Mouse (Mus musculus) liver, adult 2 months (tissue): ENCODE measurements around the gene Clasp1. TPM values are rescaled to one million over a fixed set of nuclear protein-coding genes. Genes with fewer than 3 reads are reported as not detected.

Experiments
- DNase-seq: peaks from one replicate; pipeline ENCODE4 v3.0.0-alpha.2; 2011; ENCODE audit warnings: low read depth, low spot score; ENCODE audit errors: extremely low read depth
- H3K27ac ChIP-seq: fragments of 200-500 bp; replicated peaks from 2 replicates; pipeline ENCODE4 v1.5.1; 2012; ENCODE audit warnings: low read depth, mild to moderate bottlenecking, control low read depth, inconsistent platforms, low read length; ENCODE audit not compliant: insufficient read depth
- H3K27me3 ChIP-seq: fragments of 200-500 bp; 2 replicates; pipeline ENCODE4 v1.6.1; 2012; ENCODE audit warnings: mild to moderate bottlenecking, moderate library complexity, low read length, inconsistent platforms; ENCODE audit not compliant: control insufficient read depth, insufficient read depth
- H3K36me3 ChIP-seq: fragments of 200-500 bp; 2 replicates; pipeline ENCODE4 v1.6.1; 2012; ENCODE audit warnings: low read length, inconsistent platforms; ENCODE audit not compliant: control insufficient read depth, insufficient read depth
- H3K4me1 ChIP-seq: fragments of 200-500 bp; 2 replicates; pipeline ENCODE4 v1.6.1; 2011; ENCODE audit warnings: low read length; ENCODE audit not compliant: control insufficient read depth, insufficient read depth
- H3K4me3 ChIP-seq: fragments of 200-500 bp; 2 replicates; pipeline ENCODE4 v1.5.1; 2011; ENCODE audit warnings: low read depth, mild to moderate bottlenecking, control low read depth, low read length, moderate library complexity; ENCODE audit not compliant: insufficient read depth
- H3K79me2 ChIP-seq: fragments of 200-500 bp; 2 replicates; pipeline ENCODE4 v1.6.1; 2012; ENCODE audit warnings: inconsistent platforms, mild to moderate bottlenecking, low read length, moderate library complexity; ENCODE audit not compliant: control insufficient read depth, insufficient read depth
- H3K9ac ChIP-seq: fragments of 200-500 bp; 2 replicates; pipeline ENCODE4 v1.6.1; 2012; ENCODE audit warnings: low read depth, mild to moderate bottlenecking, control low read depth, inconsistent platforms, low read length
- CTCF ChIP-seq: fragments of 200-500 bp; IDR thresholded peaks from 2 replicates; pipeline ENCODE4 v1.5.1; 2011; ENCODE audit warnings: low read depth, low read length, control low read depth
- POLR2A ChIP-seq: fragments of 200-500 bp; IDR thresholded peaks from 2 replicates; pipeline ENCODE4 v1.6.1; 2011; ENCODE audit warnings: low read length, control low read depth; ENCODE audit not compliant: insufficient read depth; ENCODE audit errors: extremely low read depth
- WGBS: fragments of 180-500 bp; shearing (Covaris S2); methylation state at CpG from one replicate; pipeline ENCODE4 v1.1.7; 2018; 5-methylcytosine and 5-hydroxymethylcytosine counted together
- polyA plus RNA-seq: library from polyadenylated mRNA; depleted of rRNA; stranded (reverse); fragments of >200 nt; gene quantifications from 2 replicates; pipeline ENCODE4 v1.2.3, GENCODE M21; 2012
- total RNA-seq: library from RNA; depleted of rRNA; stranded (reverse); fragments of >200 nt; gene quantifications from 2 replicates; pipeline ENCODE4 v1.2.3, GENCODE M21; 2014

Gene Clasp1
- total and polyA plus RNA-seq, 2 experiments, result 4.1 to 12.1 TPM

GRCm38 (mm10) chr1:118407586-118408250 lies 18.9 kb downstream of the Clasp1 start:
- Histone ChIP-seq H3K79me2 (peaks cover 14% of the 10 kb centered on the region; the same call in 1 of the 2 replicates), H3K9ac (no peak overlapping the region), H3K27ac (no peak overlapping the region), H3K27me3 (no peaks in the 10 kb centered on the region), H3K4me3 (no peak overlapping the region), H3K36me3 (no peaks in the 10 kb centered on the region), H3K4me1 (no peaks in the 10 kb centered on the region)
- 84% methylated on average over 7 of the region's 7 CpGs for WGBS
- TF ChIP-seq POLR2A (no peak), CTCF (no peak)
- no peak for DNase-seq

- no peak overlapping the region for H3K4me3 ChIP-seq
- no peaks in the 10 kb centered on the region for H3K27me3 ChIP-seq
- DNase-seq, result no peak
- TF ChIP-seq POLR2A (no peak), CTCF (no peak)
- H3K79me2 ChIP-seq, result peaks cover 18% of the 10 kb centered on the region
- H3K27ac ChIP-seq, result no peak overlapping the region
- no peaks in the 10 kb centered on the region for H3K36me3 ChIP-seq
- H3K4me1 ChIP-seq, result no peaks in the 10 kb centered on the region
- WGBS, result 94% methylated on average over 4 of the region's 4 CpGs
- no peak overlapping the region for H3K9ac ChIP-seq
These were observed 20.4 kb downstream of the Clasp1 start for GRCm38 (mm10) chr1:118409249-118409648.

- no peak overlapping the region for H3K9ac ChIP-seq
- H3K4me3 ChIP-seq, result no peak overlapping the region
- TF ChIP-seq CTCF (no peak), POLR2A (no peak)
- 88% methylated on average over 5 of the region's 5 CpGs for WGBS
- H3K36me3 ChIP-seq, result no peaks in the 10 kb centered on the region
- peaks cover 17% of the 10 kb centered on the region for H3K79me2 ChIP-seq
- no peaks in the 10 kb centered on the region for H3K4me1 ChIP-seq
- no peak for DNase-seq
- H3K27me3 ChIP-seq, result no peaks in the 10 kb centered on the region
- H3K27ac ChIP-seq, result no peak overlapping the region
These were observed 22.0 kb downstream of the Clasp1 start for GRCm38 (mm10) chr1:118410824-118411223.

- peaks cover 17% of the 10 kb centered on the region for H3K79me2 ChIP-seq
- no peak overlapping the region for H3K27ac ChIP-seq
- H3K27me3 ChIP-seq, result no peaks in the 10 kb centered on the region
- no peak overlapping the region for H3K4me3 ChIP-seq
- no peak for TF ChIP-seq CTCF
- no peak for TF ChIP-seq POLR2A
- H3K36me3 ChIP-seq, result no peaks in the 10 kb centered on the region
- no peak for DNase-seq
- H3K9ac ChIP-seq, result no peak overlapping the region
- WGBS, result 100% methylated on average over 2 of the region's 2 CpGs
- 0 out of 2 replicates have a peak, but pooled peaks cover 3% of the 10 kb centered on the region for H3K4me1 ChIP-seq
These were observed 24.3 kb downstream of the Clasp1 start for GRCm38 (mm10) chr1:118413169-118413568.

- Histone ChIP-seq H3K79me2 (peaks cover 25% of the 10 kb centered on the region), H3K4me1 (0 out of 2 replicates have a peak, but pooled peaks cover 3% of the 10 kb centered on the region), H3K9ac (no peak overlapping the region), H3K4me3 (no peak overlapping the region), H3K36me3 (peaks cover 10% of the 10 kb centered on the region; the same call in 1 of the 2 replicates), H3K27ac (no peak overlapping the region), H3K27me3 (no peaks in the 10 kb centered on the region)
- 85% methylated on average over 9 of the region's 9 CpGs for WGBS
- TF ChIP-seq POLR2A (no peak), CTCF (no peak)
- no peak for DNase-seq
These were observed 28.3 kb downstream of the Clasp1 start for GRCm38 (mm10) chr1:118417047-118417730.

GRCm38 (mm10) chr1:118419399-118419798 lies 30.5 kb downstream of the Clasp1 start:
- 94% methylated on average over 8 of the region's 8 CpGs for WGBS

More at GRCm38 (mm10) chr1:118419399-118419798, 30.5 kb downstream of the Clasp1 start:
- DNase-seq, result no peak
- no peak for TF ChIP-seq CTCF
- no peak for TF ChIP-seq POLR2A
- Histone ChIP-seq H3K4me3 (no peak overlapping the region), H3K4me1 (0 out of 2 replicates have a peak, but pooled peaks cover 3% of the 10 kb centered on the region), H3K27ac (no peak overlapping the region), H3K27me3 (no peaks in the 10 kb centered on the region), H3K36me3 (peaks cover 15% of the 10 kb centered on the region; the same call in 1 of the 2 replicates), H3K9ac (no peak overlapping the region), H3K79me2 (peaks cover 26% of the 10 kb centered on the region)
